Mouse (Mus musculus): ENCODE measurements at regions not wholly inside any gene's neighbourhood (a gene's known extent, or its start where the extent isn't known, plus 50 kb on each side); places are given as distances from the start of the nearest gene placed in this dataset.

DNA sequence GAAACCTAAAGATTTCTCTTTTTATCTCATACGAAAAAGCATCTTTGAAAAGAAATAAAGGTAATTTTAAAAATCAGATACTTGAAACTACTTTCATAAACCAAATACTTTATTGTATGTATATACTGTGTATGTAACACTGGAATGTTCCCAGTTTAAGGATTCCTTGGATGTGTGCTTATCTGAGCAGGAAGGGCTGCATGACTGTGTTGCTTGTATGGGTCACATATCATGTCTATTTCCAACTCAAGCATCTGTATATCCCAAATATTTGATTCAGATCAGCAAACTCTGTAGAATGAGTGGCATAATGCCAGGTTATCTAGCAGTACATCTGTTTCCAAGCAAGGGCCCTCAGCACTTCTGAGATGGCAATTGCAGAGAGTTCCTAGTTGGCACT is 330.1 kb downstream of the Inhba start:
- TF ChIP-seq CTCF (IDR thresholded peaks at IDR 0.05; ENCODE audit: low read depth) = no peak
- no peak for TF ChIP-seq EP300 (IDR thresholded peaks at IDR 0.05; ENCODE audit: low read depth)
